Mouse (Mus musculus) cerebellum, postnatal 4 days (tissue): ENCODE data around the gene Zbtb48.
A peak's percentile ranks its signal among the peaks of the same experiment; 100 is the strongest.

ENCODE experiments used
- DNase-seq, 2 experiments: peaks; one replicate each; pipeline ENCODE4 v3.0.0; 2022; ENCODE audit warnings: low spot score in 2 of 2, mixed read lengths in 1 of 2

Gene Zbtb48

GRCm38 (mm10) chr4:152029087-152029486 is 1.6 kb upstream of the Zbtb48 start:
- no peak for DNase-seq

- no peak for DNase-seq
These were observed 985 bp upstream of the Zbtb48 start for GRCm38 (mm10) chr4:152028456-152028855.

- DNase-seq: no peak
These were observed 541 bp downstream of the Zbtb48 start for GRCm38 (mm10) chr4:152026751-152027508.

GRCm38 (mm10) chr4:152024525-152024924 is 2.9 kb downstream of the Zbtb48 start:
- no peak for DNase-seq

GRCm38 (mm10) chr4:152022506-152022905 is 5.0 kb downstream of the Zbtb48 start:
- no peak for DNase-seq

GRCm38 (mm10) chr4:152021568-152022097 is 5.8 kb downstream of the Zbtb48 start:
- no peak for DNase-seq

GRCm38 (mm10) chr4:152020024-152020423 is 7.4 kb downstream of the Zbtb48 start:
- no peak for DNase-seq

GRCm38 (mm10) chr4:152019073-152019472 is 8.4 kb downstream of the Zbtb48 start:
- no peak for DNase-seq

GRCm38 (mm10) chr4:152013036-152013813 is 14.2 kb downstream of the Zbtb48 start:
- no peak for DNase-seq

GRCm38 (mm10) chr4:152012109-152012508 is 15.4 kb downstream of the Zbtb48 start:
- DNase-seq: no peak

GRCm38 (mm10) chr4:152011171-152011760 is 16.2 kb downstream of the Zbtb48 start:
- no peak for DNase-seq

- DNase-seq: no peak
These were observed 16.8 kb downstream of the Zbtb48 start for GRCm38 (mm10) chr4:152010707-152011134.

- DNase-seq: no peak
These were observed 17.3 kb downstream of the Zbtb48 start for GRCm38 (mm10) chr4:152010091-152010706.

- peak in 1 of 2 experiments; percentile 58 for DNase-seq
These were observed 18.1 kb downstream of the Zbtb48 start for GRCm38 (mm10) chr4:152009076-152010051.

GRCm38 (mm10) chr4:152008622-152009075 is 18.8 kb downstream of the Zbtb48 start, which contains the start of gene Klhl21:
Gene Klhl21, plus strand, starts transcription at chr4:152008803.
- peak; percentile 75 to 81 for DNase-seq

GRCm38 (mm10) chr4:152008148-152008500 is 19.3 kb downstream of the Zbtb48 start:
- DNase-seq: no peak

- DNase-seq: no peak
These were observed 19.9 kb downstream of the Zbtb48 start for GRCm38 (mm10) chr4:152007481-152008147.

GRCm38 (mm10) chr4:152006812-152007211 is 20.7 kb downstream of the Zbtb48 start:
- DNase-seq: no peak

- DNase-seq: no peak
These were observed 21.3 kb downstream of the Zbtb48 start for GRCm38 (mm10) chr4:152006137-152006536.

- no peak for DNase-seq
These were observed 25.4 kb downstream of the Zbtb48 start for GRCm38 (mm10) chr4:152002063-152002462.
